Mouse (Mus musculus): ENCODE measurements around the gene Mroh2a.

- TF ChIP-seq CTCF (IDR thresholded peaks at IDR 0.05; ENCODE audit: borderline replicate concordance, control insufficient read depth, extremely low read depth, insufficient read depth, low read length, poor library complexity) = no peak
- TF ChIP-seq POLR2A (IDR thresholded peaks at IDR 0.05; ENCODE audit: control insufficient read depth, extremely low read depth, insufficient read depth, low read length, poor library complexity) = no peak
Observed at GRCm38 (mm10) chr1:88277098-88277817, 50.5 kb downstream of the Mroh2a start, which contains the start of the genes Hjurp and Trpm8.

Data from thymus, adult 2 months (tissue).